In genomic region chr4:132526678-132527077, GRCm38 (mm10) we compare ENCODE assay signal across 11 mouse cellular contexts. TPM values are rescaled to one million over a fixed set of nuclear protein-coding genes. Genes with fewer than 3 reads are reported as not detected.
DNase-seq lines count a peak whose midpoint lies in the region; ATAC-seq and TF ChIP-seq lines count a peak whose summit lies in the region.
"Had no signal": no experiment of that assay in that cellular context is flagged by ENCODE, and none has a peak within 500 bp of the region (broad histone marks: within the 10 kb centered on the region; RNA-seq: fewer than 3 reads in every experiment).

No protein-coding gene starts in this region.

- H3K4me2 ChIP-seq in forebrain, embryonic 12.5 days, result no peak overlapping the region

- no peak overlapping the region for H3K27ac ChIP-seq in forebrain, embryonic 12.5 days
- H3K27ac ChIP-seq: forebrain, embryonic 10.5 days had no signal

- no peak for TF ChIP-seq POLR2A in lung, adult 2 months (IDR thresholded peaks at IDR 0.05; ENCODE audit: borderline replicate concordance, extremely low read depth, low read depth, low read length)
- no peak for TF ChIP-seq POLR2A in brain, embryonic 14.5 days (IDR thresholded peaks at IDR 0.05; ENCODE audit: borderline replicate concordance, extremely low read depth, insufficient read depth, insufficient read length, poor library complexity, severe bottlenecking)

- no peak overlapping the region for H3K4me3 ChIP-seq in lung, adult 2 months (replicated peaks; ENCODE audit: extremely low read depth, low read depth, low read length)
- H3K4me3 ChIP-seq in E14TG2a.4 (replicated peaks; ENCODE audit: low read length), result no peak overlapping the region
- no peak overlapping the region for H3K4me3 ChIP-seq in forebrain, embryonic 12.5 days (replicated peaks)
- H3K4me3 ChIP-seq: forebrain, embryonic 10.5 days had no signal

- ATAC-seq in forebrain, embryonic 12.5 days (ENCODE audit: low FRiP score), result no peak
- ATAC-seq: hindbrain, embryonic 16.5 days had no signal

- TF ChIP-seq CTCF in lung, adult 2 months (IDR thresholded peaks at IDR 0.05; ENCODE audit: insufficient read depth, low read length), result peak; percentile 40; the same call in 1 of the 2 replicates
- TF ChIP-seq CTCF in E14TG2a.4 (conservative IDR thresholded peaks at IDR 0.05; ENCODE audit: low read length), result peak; percentile 75
- TF ChIP-seq CTCF in brain, embryonic 14.5 days (IDR thresholded peaks at IDR 0.05; ENCODE audit: borderline replicate concordance, extremely low read depth, insufficient read depth, insufficient read length), result peak; percentile 33; the same call in 1 of the 2 replicates

- WGBS in lung, adult 2 months, result 30% methylated on average over 2 of the region's 2 CpGs
- WGBS in forebrain, embryonic 12.5 days, result 52% methylated on average over 2 of the region's 2 CpGs

- H3K36me3 ChIP-seq in E14TG2a.4 (ENCODE audit: insufficient read depth, low read length), result peaks cover 36% of the 10 kb centered on the region
- peaks cover 20% of the 10 kb centered on the region for H3K36me3 ChIP-seq in forebrain, embryonic 12.5 days (replicated peaks)

- H3K27me3 ChIP-seq in E14TG2a.4 (ENCODE audit: insufficient read depth, low read length), result no peaks in the 10 kb centered on the region
- no peaks in the 10 kb centered on the region for H3K27me3 ChIP-seq in forebrain, embryonic 12.5 days

- no peak for DNase-seq in lung, adult 2 months
- no peak for DNase-seq in lung, postnatal 4 days
- no peak for DNase-seq in brain, embryonic 14.5 days (ENCODE audit: low read depth)
- peak; percentile 68 for DNase-seq in naive thymus-derived CD4-positive, alpha-beta T cell, adult 2 months (ENCODE audit: low read depth)
- no peak for DNase-seq in adrenal gland, postnatal 14 days
- DNase-seq: cerebellum, adult 9-11 months; lung, postnatal 14 days had no signal

- no peak overlapping the region for H3K9ac ChIP-seq in forebrain, embryonic 12.5 days

- peaks cover 3% of the 10 kb centered on the region; the same call in 1 of the 2 replicates for H3K4me1 ChIP-seq in lung, adult 2 months (ENCODE audit: control insufficient read depth, insufficient read depth, low read length)
- peaks cover 82% of the 10 kb centered on the region for H3K4me1 ChIP-seq in E14TG2a.4 (replicated peaks; ENCODE audit: low read depth, low read length)
- peaks cover 14% of the 10 kb centered on the region for H3K4me1 ChIP-seq in forebrain, embryonic 12.5 days

- H3K9me3 ChIP-seq in E14TG2a.4 (ENCODE audit: low read length), result no peaks in the 10 kb centered on the region
- no peaks in the 10 kb centered on the region for H3K9me3 ChIP-seq in forebrain, embryonic 12.5 days
- H3K9me3 ChIP-seq: forebrain, embryonic 10.5 days had no signal

RNA-seq across cellular contexts. Expression of gene Atpif1, which starts 6.8 kb away (rescaled TPM):
- polyA plus RNA-seq in lung, adult 2 months (2012; rRNA removed), result 68.3 and 93.0 TPM in 2 replicates
- polyA plus RNA-seq in brain, embryonic 14.5 days (2012; rRNA removed), result 799 and 900 TPM in 2 replicates
- polyA plus RNA-seq in forebrain, embryonic 12.5 days (2016; fragmentation: Nextera tagmentation; extraction: Ambion mirVana), result 1,084 and 1,150 TPM in 2 replicates
- total RNA-seq in adrenal gland, postnatal 14 days (2021), result 357 TPM in 2 replicates

RNA-seq across cellular contexts. Expression of gene Dnajc8, which starts 8.7 kb away (rescaled TPM):
- polyA plus RNA-seq in lung, adult 2 months (2012; rRNA removed), result 25.0 and 41.8 TPM in 2 replicates
- 102 and 106 TPM in 2 replicates for polyA plus RNA-seq in brain, embryonic 14.5 days (2012; rRNA removed)
- 188 and 201 TPM in 2 replicates for polyA plus RNA-seq in forebrain, embryonic 12.5 days (2016; fragmentation: Nextera tagmentation; extraction: Ambion mirVana)
- total RNA-seq in adrenal gland, postnatal 14 days (2021), result 111 and 114 TPM in 2 replicates

RNA-seq across cellular contexts. Expression of gene Sesn2, which starts 16.4 kb away (rescaled TPM):
- 11.5 and 14.1 TPM in 2 replicates for polyA plus RNA-seq in lung, adult 2 months (2012; rRNA removed)
- polyA plus RNA-seq in brain, embryonic 14.5 days (2012; rRNA removed), result 5.1 and 6.1 TPM in 2 replicates
- 7.6 and 11.3 TPM in 2 replicates for polyA plus RNA-seq in forebrain, embryonic 12.5 days (2016; fragmentation: Nextera tagmentation; extraction: Ambion mirVana)
- total RNA-seq in adrenal gland, postnatal 14 days (2021), result 17.8 and 19.8 TPM in 2 replicates

RNA-seq across cellular contexts. Expression of gene Ptafr, which starts 37.2 kb away (rescaled TPM):
- 5.0 and 5.3 TPM in 2 replicates for polyA plus RNA-seq in lung, adult 2 months (2012; rRNA removed)
- polyA plus RNA-seq in brain, embryonic 14.5 days (2012; rRNA removed), result 0.38 and 0.68 TPM in 2 replicates
- polyA plus RNA-seq in forebrain, embryonic 12.5 days (2016; fragmentation: Nextera tagmentation; extraction: Ambion mirVana), result 0.40 and 0.45 TPM in 2 replicates
- 1.4 and 1.5 TPM in 2 replicates for total RNA-seq in adrenal gland, postnatal 14 days (2021)
